Mouse (Mus musculus): Measurements from ENCODE around the gene Dleu7. TPM values are rescaled to one million over a fixed set of nuclear protein-coding genes. Genes with fewer than 3 reads are reported as not detected.

Gene Dleu7
- total and polyA plus RNA-seq, 2 experiments: 0.05 TPM; not detected in 1

DNA sequence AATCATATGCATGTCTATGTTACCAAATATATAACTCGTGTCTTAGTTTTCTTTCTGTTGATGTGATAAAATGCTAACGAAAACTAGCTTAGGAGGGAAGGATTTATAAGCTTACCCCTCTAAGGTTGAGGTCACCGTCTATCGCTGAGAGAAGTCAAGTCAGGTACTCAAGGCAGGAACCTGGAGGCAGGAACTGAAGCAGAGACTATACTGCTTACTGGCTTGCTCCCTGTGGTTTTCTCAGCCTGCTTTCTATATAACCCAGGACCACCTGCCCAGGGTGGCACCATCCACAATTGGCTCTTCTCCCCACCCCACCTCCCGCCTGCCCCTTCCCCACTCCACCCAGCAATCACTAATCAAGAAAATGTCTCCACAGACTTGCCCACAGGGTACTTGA is 32.1 kb upstream of the Dleu7 start:
- no peaks in the 10 kb centered on the region for H3K4me1 ChIP-seq (ENCODE audit: control insufficient read depth, insufficient read depth, low read length)
- no peaks in the 10 kb centered on the region for H3K79me2 ChIP-seq (ENCODE audit: control insufficient read depth, insufficient read depth, low read length)
- H3K27me3 ChIP-seq (ENCODE audit: control insufficient read depth, insufficient read depth, low read length): no peaks in the 10 kb centered on the region
- no peak overlapping the region for H3K27ac ChIP-seq (replicated peaks; ENCODE audit: insufficient read depth, low read depth, low read length)
- TF ChIP-seq POLR2A (IDR thresholded peaks at IDR 0.05; ENCODE audit: extremely low read depth, insufficient read depth, low read length) (no peak), CTCF (IDR thresholded peaks at IDR 0.05; ENCODE audit: low read depth, low read length) (no peak)
- 93% methylated on average over 5 of the region's 5 CpGs for WGBS
- no peak overlapping the region for H3K4me3 ChIP-seq (ENCODE audit: insufficient read depth, low read depth, low read length)
- no peaks in the 10 kb centered on the region for H3K36me3 ChIP-seq (ENCODE audit: control insufficient read depth, insufficient read depth, low read length)
- H3K9ac ChIP-seq (ENCODE audit: low read depth, low read length): no peak overlapping the region
- no peak for DNase-seq (ENCODE audit: extremely low read depth, low read depth, low spot score)

DNA sequence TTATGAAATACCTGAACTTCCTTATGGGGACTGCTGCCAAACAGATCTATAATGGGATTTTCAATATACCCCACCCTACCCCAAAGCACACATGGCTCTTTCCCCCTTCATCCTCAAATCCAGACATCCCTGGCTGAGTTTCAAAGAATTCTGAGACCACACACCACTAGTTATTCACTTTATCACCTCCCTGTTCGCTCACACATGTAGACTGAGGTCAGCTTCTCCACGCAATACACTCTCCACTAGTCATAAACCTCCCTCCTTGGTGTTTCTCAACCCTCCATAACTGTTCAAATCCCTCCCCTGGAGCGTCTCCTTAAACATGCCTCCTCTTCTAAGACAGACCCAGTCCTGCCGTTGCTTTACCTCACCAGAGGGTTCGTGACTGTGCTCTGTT is 30.6 kb upstream of the Dleu7 start:
- H3K9ac ChIP-seq (ENCODE audit: low read depth, low read length): no peak overlapping the region
- no peak overlapping the region for H3K4me3 ChIP-seq (ENCODE audit: insufficient read depth, low read depth, low read length)
- no peaks in the 10 kb centered on the region for H3K79me2 ChIP-seq (ENCODE audit: control insufficient read depth, insufficient read depth, low read length)
- H3K36me3 ChIP-seq (ENCODE audit: control insufficient read depth, insufficient read depth, low read length): no peaks in the 10 kb centered on the region
- no peak for DNase-seq (ENCODE audit: extremely low read depth, low read depth, low spot score)
- H3K4me1 ChIP-seq (ENCODE audit: control insufficient read depth, insufficient read depth, low read length): no peaks in the 10 kb centered on the region
- H3K27me3 ChIP-seq (ENCODE audit: control insufficient read depth, insufficient read depth, low read length): no peaks in the 10 kb centered on the region
- TF ChIP-seq CTCF (IDR thresholded peaks at IDR 0.05; ENCODE audit: low read depth, low read length): no peak
- TF ChIP-seq POLR2A (IDR thresholded peaks at IDR 0.05; ENCODE audit: extremely low read depth, insufficient read depth, low read length): no peak
- no peak overlapping the region for H3K27ac ChIP-seq (replicated peaks; ENCODE audit: insufficient read depth, low read depth, low read length)
- 97% methylated on average over 5 of the region's 5 CpGs for WGBS

DNA sequence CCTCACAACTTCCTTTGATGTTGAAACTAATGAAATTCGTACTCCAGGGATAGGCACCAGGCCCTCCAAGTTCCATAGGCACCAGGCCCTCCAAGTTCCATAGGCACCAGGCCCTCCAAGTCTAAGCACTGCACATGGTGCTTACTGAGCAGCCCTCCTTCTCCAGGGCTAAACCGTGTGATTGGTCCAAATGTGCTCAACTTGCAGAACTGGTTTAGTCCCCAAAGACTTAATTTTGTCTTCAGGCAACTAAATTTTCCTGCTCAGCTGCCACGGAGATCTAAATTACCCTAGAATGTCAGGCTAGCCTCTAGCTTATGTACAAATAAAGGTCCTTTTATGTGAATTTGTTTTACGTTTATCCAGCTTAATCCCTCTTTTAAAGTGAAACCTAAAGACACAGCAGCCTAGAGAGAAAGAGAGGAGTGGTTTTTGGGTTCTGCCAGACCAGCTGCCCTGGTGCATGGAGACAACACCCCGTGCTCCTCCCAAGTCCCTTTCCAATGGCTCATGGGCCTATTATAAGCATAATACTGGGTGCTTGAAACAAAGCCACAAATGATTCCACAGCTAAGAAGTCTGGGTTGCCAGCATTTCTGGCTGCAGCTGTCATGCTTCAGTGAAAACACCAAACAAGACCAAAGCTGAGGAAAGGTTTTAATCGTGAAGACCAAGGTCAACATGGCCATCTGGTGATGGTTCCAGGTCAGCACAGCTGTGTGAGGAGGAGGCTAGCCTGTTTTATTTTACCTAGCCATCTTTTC is 29.9 kb upstream of the Dleu7 start:
- H3K4me3 ChIP-seq (ENCODE audit: insufficient read depth, low read depth, low read length): no peak overlapping the region
- no peak for DNase-seq (ENCODE audit: extremely low read depth, low read depth, low spot score)
- H3K36me3 ChIP-seq (ENCODE audit: control insufficient read depth, insufficient read depth, low read length): no peaks in the 10 kb centered on the region
- no peak overlapping the region for H3K27ac ChIP-seq (replicated peaks; ENCODE audit: insufficient read depth, low read depth, low read length)
- H3K79me2 ChIP-seq (ENCODE audit: control insufficient read depth, insufficient read depth, low read length): no peaks in the 10 kb centered on the region
- no peak overlapping the region for H3K9ac ChIP-seq (ENCODE audit: low read depth, low read length)
- H3K27me3 ChIP-seq (ENCODE audit: control insufficient read depth, insufficient read depth, low read length): no peaks in the 10 kb centered on the region
- no peak for TF ChIP-seq CTCF (IDR thresholded peaks at IDR 0.05; ENCODE audit: low read depth, low read length)
- no peak for TF ChIP-seq POLR2A (IDR thresholded peaks at IDR 0.05; ENCODE audit: extremely low read depth, insufficient read depth, low read length)
- WGBS: 51% methylated on average over 6 of the region's 6 CpGs
- H3K4me1 ChIP-seq (ENCODE audit: control insufficient read depth, insufficient read depth, low read length): no peaks in the 10 kb centered on the region

- Histone ChIP-seq H3K9ac (ENCODE audit: low read depth, low read length) (no peak overlapping the region), H3K36me3 (ENCODE audit: control insufficient read depth, insufficient read depth, low read length) (no peaks in the 10 kb centered on the region), H3K4me1 (ENCODE audit: control insufficient read depth, insufficient read depth, low read length) (no peaks in the 10 kb centered on the region), H3K79me2 (ENCODE audit: control insufficient read depth, insufficient read depth, low read length) (no peaks in the 10 kb centered on the region), H3K27ac (replicated peaks; ENCODE audit: insufficient read depth, low read depth, low read length) (no peak overlapping the region), H3K27me3 (ENCODE audit: control insufficient read depth, insufficient read depth, low read length) (no peaks in the 10 kb centered on the region), H3K4me3 (ENCODE audit: insufficient read depth, low read depth, low read length) (no peak overlapping the region)
- TF ChIP-seq CTCF (IDR thresholded peaks at IDR 0.05; ENCODE audit: low read depth, low read length) (no peak), POLR2A (IDR thresholded peaks at IDR 0.05; ENCODE audit: extremely low read depth, insufficient read depth, low read length) (no peak)
- 100% methylated on average over 1 of the region's 1 CpGs for WGBS
- no peak for DNase-seq (ENCODE audit: extremely low read depth, low read depth, low spot score)
These were observed 18.8 kb upstream of the Dleu7 start for GRCm38 (mm10) chr14:62311672-62312071.

DNA sequence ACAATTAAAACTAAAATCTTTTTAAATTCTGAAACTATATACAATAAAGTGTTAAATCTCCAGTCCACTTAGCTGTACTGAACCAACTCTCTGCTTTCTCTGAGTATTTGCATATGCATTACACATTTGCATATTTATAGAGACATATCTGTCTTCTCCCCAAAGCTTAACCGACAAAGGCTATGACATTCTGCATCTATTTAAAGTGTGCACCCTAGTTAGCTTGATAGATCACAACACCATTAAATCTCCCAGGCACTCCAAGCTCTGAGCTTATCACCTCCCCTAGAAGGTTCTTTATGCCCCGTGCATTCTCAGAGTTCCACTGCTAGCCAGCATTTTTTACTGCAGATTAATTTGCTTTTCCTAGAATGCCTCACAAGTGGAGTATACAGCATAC is 16.2 kb upstream of the Dleu7 start:
- no peaks in the 10 kb centered on the region for H3K79me2 ChIP-seq (ENCODE audit: control insufficient read depth, insufficient read depth, low read length)
- H3K36me3 ChIP-seq (ENCODE audit: control insufficient read depth, insufficient read depth, low read length): no peaks in the 10 kb centered on the region
- WGBS: 76% methylated on average over 2 of the region's 2 CpGs
- no peak overlapping the region for H3K27ac ChIP-seq (replicated peaks; ENCODE audit: insufficient read depth, low read depth, low read length)
- H3K27me3 ChIP-seq (ENCODE audit: control insufficient read depth, insufficient read depth, low read length): no peaks in the 10 kb centered on the region
- TF ChIP-seq CTCF (IDR thresholded peaks at IDR 0.05; ENCODE audit: low read depth, low read length) (no peak), POLR2A (IDR thresholded peaks at IDR 0.05; ENCODE audit: extremely low read depth, insufficient read depth, low read length) (no peak)
- no peak for DNase-seq (ENCODE audit: extremely low read depth, low read depth, low spot score)
- no peaks in the 10 kb centered on the region for H3K4me1 ChIP-seq (ENCODE audit: control insufficient read depth, insufficient read depth, low read length)
- H3K4me3 ChIP-seq (ENCODE audit: insufficient read depth, low read depth, low read length): no peak overlapping the region
- no peak overlapping the region for H3K9ac ChIP-seq (ENCODE audit: low read depth, low read length)

- DNase-seq (ENCODE audit: extremely low read depth, low read depth, low spot score): no peak
- WGBS: 91% methylated on average over 1 of the region's 1 CpGs
These were observed 14.7 kb upstream of the Dleu7 start for GRCm38 (mm10) chr14:62307555-62307954.

More at GRCm38 (mm10) chr14:62307555-62307954, 14.7 kb upstream of the Dleu7 start:
- no peak for TF ChIP-seq POLR2A (IDR thresholded peaks at IDR 0.05; ENCODE audit: extremely low read depth, insufficient read depth, low read length)
- TF ChIP-seq CTCF (IDR thresholded peaks at IDR 0.05; ENCODE audit: low read depth, low read length): no peak
- H3K79me2 ChIP-seq (ENCODE audit: control insufficient read depth, insufficient read depth, low read length): no peaks in the 10 kb centered on the region
- H3K4me1 ChIP-seq (ENCODE audit: control insufficient read depth, insufficient read depth, low read length): no peaks in the 10 kb centered on the region
- H3K4me3 ChIP-seq (ENCODE audit: insufficient read depth, low read depth, low read length): no peak overlapping the region
- H3K36me3 ChIP-seq (ENCODE audit: control insufficient read depth, insufficient read depth, low read length): no peaks in the 10 kb centered on the region
- no peak overlapping the region for H3K27ac ChIP-seq (replicated peaks; ENCODE audit: insufficient read depth, low read depth, low read length)
- no peaks in the 10 kb centered on the region for H3K27me3 ChIP-seq (ENCODE audit: control insufficient read depth, insufficient read depth, low read length)
- no peak overlapping the region for H3K9ac ChIP-seq (ENCODE audit: low read depth, low read length)
